Mouse (Mus musculus) C2C12 (cell line): Measurements from ENCODE around the gene Kdm1a. TPM values are rescaled to one million over a fixed set of nuclear protein-coding genes. Genes with fewer than 3 reads are reported as not detected.
A peak's percentile ranks its signal among the peaks of the same experiment; 100 is the strongest.

Experiments used
- H3K27me3 ChIP-seq: one replicate; pipeline ENCODE4 v1.6.1; 2011; ENCODE audit not compliant: control insufficient read depth, insufficient read depth, insufficient read length
- H3K36me3 ChIP-seq: one replicate; pipeline ENCODE4 v1.6.1; 2011; ENCODE audit not compliant: control insufficient read depth, insufficient read depth
- H3K4me3 ChIP-seq: one replicate; pipeline ENCODE4 v1.5.1; 2011; ENCODE audit warnings: mild to moderate bottlenecking, control low read depth; ENCODE audit not compliant: poor library complexity, insufficient read depth, severe bottlenecking
- H3K79me2 ChIP-seq: one replicate; pipeline ENCODE4 v1.6.1; 2011; ENCODE audit not compliant: control insufficient read depth, insufficient read depth
- H3K79me3 ChIP-seq: one replicate; pipeline ENCODE4 v1.6.1; 2011; ENCODE audit warnings: low read depth, control low read depth
- H3ac ChIP-seq: one replicate; pipeline ENCODE3; 2011; ENCODE audit warnings: low read depth; ENCODE audit not compliant: control insufficient read depth, insufficient read length
- CEBPB ChIP-seq: IDR thresholded peaks from one replicate; pipeline ENCODE4 v1.6.1; 2011; ENCODE audit warnings: low read depth, mild to moderate bottlenecking, control low read depth, moderate library complexity
- CTCF ChIP-seq: IDR thresholded peaks from one replicate; pipeline ENCODE4 v1.5.1; 2011; ENCODE audit not compliant: control insufficient read depth, insufficient read depth, insufficient read length
- FOSL1 ChIP-seq: IDR thresholded peaks from one replicate; pipeline ENCODE4 v1.8.0; 2011; ENCODE audit warnings: mild to moderate bottlenecking, low read length; ENCODE audit not compliant: poor library complexity, insufficient read depth, severe bottlenecking
- MAX ChIP-seq: IDR thresholded peaks from one replicate; pipeline ENCODE4 v1.6.1; 2011; ENCODE audit warnings: mild to moderate bottlenecking, control low read depth
- MYOD1 ChIP-seq: IDR thresholded peaks from one replicate; pipeline ENCODE4 v1.6.1; 2011; ENCODE audit warnings: low read depth; ENCODE audit not compliant: control insufficient read depth, insufficient read length
- MYOG ChIP-seq: IDR thresholded peaks from one replicate; pipeline ENCODE4 v1.6.1; 2011; ENCODE audit not compliant: control insufficient read depth, insufficient read length; ENCODE audit errors: extremely low read depth
- USF1 ChIP-seq: IDR thresholded peaks from one replicate; pipeline ENCODE4 v1.6.1; 2011; ENCODE audit warnings: low read depth, mild to moderate bottlenecking, control low read depth, moderate library complexity
- polyA plus RNA-seq: library from polyadenylated mRNA; unstranded; fragments of >200 nt; fragmentation: generic; extraction: Trizol; gene quantifications from one replicate; pipeline ENCODE4 v1.2.1, GENCODE M21; 2012; ENCODE audit warnings: missing spikeins

Kdm1a gene
- polyA plus RNA-seq, 1 experiment = 47.2 TPM

DNA sequence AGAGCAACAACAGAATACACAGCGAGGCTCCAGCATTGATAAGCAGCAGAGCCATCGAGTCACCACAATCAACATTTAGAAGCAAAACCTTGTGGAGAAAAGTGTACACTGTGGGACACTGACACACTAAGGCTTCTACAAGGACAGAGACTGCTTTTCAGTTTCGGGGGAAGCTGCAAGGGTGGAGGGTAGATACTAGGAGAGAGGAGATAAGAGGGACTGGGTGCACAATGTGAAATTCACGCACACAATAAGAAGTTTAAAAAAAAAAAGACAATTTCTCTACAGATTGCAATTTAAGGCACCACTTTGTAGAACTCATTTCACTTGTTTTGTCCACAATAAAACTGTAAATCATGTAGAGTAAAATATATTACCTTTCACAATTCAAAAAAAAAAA, 14.5 kb downstream of the Kdm1a start:
- peaks cover 88% of the 10 kb centered on the region for H3K79me3 ChIP-seq
- H3K79me2 ChIP-seq = peaks cover 100% of the 10 kb centered on the region
- no peak overlapping the region for H3ac ChIP-seq
- H3K4me3 ChIP-seq = no peak overlapping the region
- H3K27me3 ChIP-seq = no peaks in the 10 kb centered on the region
- no peak for TF ChIP-seq FOSL1
- TF ChIP-seq MYOD1 = no peak
- no peak for TF ChIP-seq CTCF
- TF ChIP-seq CEBPB = no peak
- no peak for TF ChIP-seq MYOG
- TF ChIP-seq USF1 = no peak
- TF ChIP-seq MAX = no peak
- peaks cover 19% of the 10 kb centered on the region for H3K36me3 ChIP-seq

GRCm38 (mm10) chr4:136587221-136587827, 15.2 kb downstream of the Kdm1a start:
- H3K4me3 ChIP-seq = no peak overlapping the region
- no peak overlapping the region for H3ac ChIP-seq
- H3K79me3 ChIP-seq = peaks cover 88% of the 10 kb centered on the region
- no peak for TF ChIP-seq CTCF
- H3K79me2 ChIP-seq = peaks cover 100% of the 10 kb centered on the region
- H3K36me3 ChIP-seq = peaks cover 13% of the 10 kb centered on the region
- no peaks in the 10 kb centered on the region for H3K27me3 ChIP-seq

DNA sequence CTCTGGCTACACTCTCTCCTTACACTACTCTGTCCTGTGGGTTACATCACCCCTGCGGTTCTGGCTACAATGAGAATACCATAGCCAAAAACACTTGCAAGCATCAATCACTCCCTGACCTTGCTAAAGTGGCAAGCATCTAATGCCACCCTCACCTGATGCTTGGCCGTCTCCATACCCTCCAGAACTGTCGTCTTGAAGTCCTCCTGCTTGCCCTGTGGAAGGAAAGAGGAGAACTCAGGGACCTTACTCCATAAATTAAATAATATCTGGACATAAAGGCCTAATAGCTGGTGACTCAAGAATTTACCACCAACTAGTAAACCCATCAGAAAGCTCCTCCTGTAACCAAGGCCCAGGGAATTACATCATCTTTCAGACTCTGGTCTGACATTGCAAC, 20.6 kb downstream of the Kdm1a start:
- H3K79me2 ChIP-seq = peaks cover 98% of the 10 kb centered on the region
- no peak overlapping the region for H3ac ChIP-seq
- H3K36me3 ChIP-seq = peaks cover under 1% of the 10 kb centered on the region
- no peak overlapping the region for H3K4me3 ChIP-seq
- H3K79me3 ChIP-seq = peaks cover 82% of the 10 kb centered on the region
- no peaks in the 10 kb centered on the region for H3K27me3 ChIP-seq
- no peak for TF ChIP-seq MYOD1
- no peak for TF ChIP-seq MYOG
- TF ChIP-seq CTCF = no peak
- TF ChIP-seq USF1 = no peak
- no peak for TF ChIP-seq FOSL1
- TF ChIP-seq MAX = no peak
- no peak for TF ChIP-seq CEBPB

- Histone ChIP-seq H3K27me3 (no peaks in the 10 kb centered on the region), H3K79me2 (peaks cover 69% of the 10 kb centered on the region), H3ac (no peak overlapping the region), H3K4me3 (no peak overlapping the region), H3K36me3 (peaks cover 77% of the 10 kb centered on the region), H3K79me3 (peaks cover 33% of the 10 kb centered on the region)
- TF ChIP-seq USF1 (no peak), FOSL1 (peak; percentile 75)
Observed at GRCm38 (mm10) chr4:136569998-136570397, 32.5 kb downstream of the Kdm1a start.

DNA sequence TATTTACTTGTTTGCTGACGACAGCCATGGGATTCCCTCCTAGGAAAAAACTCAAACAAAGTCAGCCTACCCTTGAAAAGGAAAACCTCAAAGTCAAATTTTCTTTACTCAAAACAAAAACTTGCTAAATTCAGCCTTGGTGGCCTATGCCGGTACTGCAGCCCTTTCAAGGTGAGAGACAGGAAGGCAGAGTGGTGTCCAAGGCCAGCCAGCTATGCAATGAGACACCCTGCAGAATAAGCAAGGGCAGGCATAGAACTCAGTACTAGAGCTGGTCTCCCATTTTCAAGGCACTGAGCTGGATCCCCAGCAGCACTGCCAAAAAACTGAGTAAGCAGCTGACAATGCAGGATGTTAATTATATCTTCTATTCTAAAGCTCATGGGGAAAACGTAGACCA, 33.9 kb downstream of the Kdm1a start:
- peaks cover 26% of the 10 kb centered on the region for H3K79me3 ChIP-seq
- peaks cover 75% of the 10 kb centered on the region for H3K36me3 ChIP-seq
- TF ChIP-seq CTCF = no peak
- no peak for TF ChIP-seq CEBPB
- TF ChIP-seq MAX = no peak
- TF ChIP-seq FOSL1 = no peak
- no peak for TF ChIP-seq MYOG
- H3K27me3 ChIP-seq = no peaks in the 10 kb centered on the region
- H3ac ChIP-seq = no peak overlapping the region
- no peak overlapping the region for H3K4me3 ChIP-seq
- H3K79me2 ChIP-seq = peaks cover 67% of the 10 kb centered on the region

DNA sequence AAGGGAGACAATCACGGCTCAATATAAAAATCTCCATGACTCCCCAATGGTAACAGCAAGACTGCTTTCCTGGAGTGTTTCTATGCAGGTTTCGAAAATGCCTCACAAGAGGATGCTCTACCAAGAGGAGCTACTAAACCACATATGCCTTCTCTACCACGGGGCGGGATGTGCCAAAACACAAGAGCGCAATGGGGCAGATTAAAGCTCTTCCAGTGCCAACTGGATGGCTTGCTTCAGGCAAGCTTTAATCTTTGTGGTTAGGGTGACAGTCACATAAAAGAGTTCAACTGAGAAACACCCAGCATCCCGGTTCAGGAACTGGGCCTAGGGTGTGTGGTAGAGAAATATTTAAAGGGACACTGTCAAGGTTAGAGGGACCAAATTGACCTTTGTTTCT, 39.8 kb downstream of the Kdm1a start:
- H3K4me3 ChIP-seq = no peak overlapping the region
- H3K36me3 ChIP-seq = peaks cover 69% of the 10 kb centered on the region
- TF ChIP-seq MYOG (no peak), MAX (no peak), USF1 (no peak), MYOD1 (no peak), CEBPB (no peak), CTCF (no peak), FOSL1 (no peak)
- peaks cover 60% of the 10 kb centered on the region for H3K79me2 ChIP-seq
- no peak overlapping the region for H3ac ChIP-seq
- no peaks in the 10 kb centered on the region for H3K27me3 ChIP-seq
- H3K79me3 ChIP-seq = peaks cover 22% of the 10 kb centered on the region
